Mouse (Mus musculus) liver, adult 2 months (tissue): Measurements from ENCODE around the gene Srsx.
"Not testable (repeated sequence)": the region's sequence is repeated elsewhere in the genome, so short reads cannot be mapped to it uniquely, and the experiment has no call there.

ENCODE experiments used
- CTCF ChIP-seq: fragments of 200-500 bp; IDR thresholded peaks from 2 replicates; pipeline ENCODE4 v1.5.1; 2011; ENCODE audit warnings: low read depth, low read length, control low read depth
- POLR2A ChIP-seq: fragments of 200-500 bp; IDR thresholded peaks from 2 replicates; pipeline ENCODE4 v1.6.1; 2011; ENCODE audit warnings: low read length, control low read depth; ENCODE audit not compliant: insufficient read depth; ENCODE audit errors: extremely low read depth

GRCm38 (mm10) chrX:123222381-123222780, at the start of gene Srsx:
- TF ChIP-seq POLR2A, CTCF: not testable (repeated sequence)
